Mouse (Mus musculus) left cerebral cortex, postnatal 25 days (tissue): Measurements from ENCODE around the gene Carm1. TPM values are rescaled to one million over a fixed set of nuclear protein-coding genes. Genes with fewer than 3 reads are reported as not detected.

Experiments used
- DNase-seq, 2 experiments: peaks; one replicate each; pipeline ENCODE4 v3.0.0; 2022; ENCODE audit warnings: low spot score in 2 of 2, mixed read lengths in 1 of 2
- intact Hi-C: fragments of 180-260 bp; cut with DNase I; formaldehyde crosslinking; loops from one replicate; pipeline ENCODE4 v1.15.1; 2025
- total RNA-seq, 2 experiments: library from RNA; stranded (reverse); gene quantifications; 2 replicates each; pipeline ENCODE4 v1.2.3; 2021

The Carm1 gene
- total RNA-seq, 2 experiments from 2014 or later: 70.8 to 74.0 TPM

DNA sequence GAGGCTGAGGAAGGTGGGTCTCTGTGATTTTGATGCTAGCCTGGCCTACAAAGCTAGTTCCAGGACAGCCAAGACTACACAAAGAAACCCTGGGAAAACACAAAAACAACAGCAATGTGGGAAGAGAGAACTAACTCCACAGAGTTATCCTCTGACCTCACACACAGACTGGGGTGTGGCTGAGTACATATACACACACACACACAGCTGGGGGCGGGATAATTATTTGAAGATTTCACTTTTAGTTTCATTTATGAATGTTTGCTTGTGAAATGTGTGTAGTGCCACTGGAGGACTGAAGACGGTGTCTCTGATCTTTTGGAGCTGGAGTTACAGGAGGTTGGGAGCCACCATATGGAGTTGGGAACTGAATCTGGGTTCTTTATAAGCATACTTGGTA is 54.4 kb downstream of the Carm1 start:
- intact Hi-C loops: no loop called here
- DNase-seq: no peak

- intact Hi-C loops: loop anchor here (2.0 kb wide), 2 partner anchors 203 to 269 kb away; no protein-coding TSS in a partner anchor
- DNase-seq: peak; percentile 77 to 79
Measured at GRCm38 (mm10) chr9:21601722-21602399, 55.2 kb downstream of the Carm1 start.

- intact Hi-C loops: no loop called here
- DNase-seq: no peak
Measured at GRCm38 (mm10) chr9:21604119-21604518, 57.4 kb downstream of the Carm1 start.

GRCm38 (mm10) chr9:21605865-21606264 is 59.2 kb downstream of the Carm1 start:
- intact Hi-C loops: no loop called here

DNA sequence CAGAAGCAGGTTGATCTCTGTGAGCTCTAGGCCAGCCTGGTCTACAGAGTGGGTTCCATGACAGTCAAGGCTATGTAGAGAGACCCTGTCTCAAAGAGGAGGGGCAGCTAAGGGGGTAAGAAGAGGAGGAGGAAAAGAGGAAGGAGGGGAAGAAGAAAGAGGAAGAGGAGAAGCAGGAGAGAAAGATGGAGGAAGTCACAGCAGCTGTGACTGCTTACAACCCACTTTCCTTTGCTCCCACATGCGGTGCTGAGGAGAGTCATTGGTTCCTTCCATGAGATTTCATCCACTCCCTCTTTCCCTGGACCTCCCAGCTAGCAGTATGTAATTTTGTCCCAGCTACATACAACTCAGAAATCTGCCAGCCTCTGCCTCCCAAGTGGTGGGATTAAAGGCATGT is 60.0 kb downstream of the Carm1 start:
- intact Hi-C loops: no loop called here

More at GRCm38 (mm10) chr9:21605865-21606264, 59.2 kb downstream of the Carm1 start:
- no peak for DNase-seq

DNA sequence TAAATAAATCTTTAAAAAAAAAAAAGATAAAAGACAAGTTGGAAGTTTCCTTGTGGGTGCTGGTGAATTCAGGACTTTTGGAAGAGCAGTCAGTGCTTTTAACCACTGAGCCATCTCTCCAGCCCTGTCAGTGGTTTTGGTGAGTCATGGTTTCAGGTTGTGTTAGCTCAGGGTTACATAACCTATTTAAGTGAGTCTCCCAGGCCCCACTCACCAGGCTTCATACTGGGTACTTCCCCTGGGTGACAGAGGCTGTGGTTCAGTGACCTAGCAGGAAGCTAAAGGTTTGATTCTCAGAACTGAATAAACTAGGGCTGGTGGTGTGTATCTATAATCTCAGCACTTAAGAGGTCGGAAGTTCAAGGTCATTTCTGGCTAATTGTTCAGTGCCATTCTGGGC is 63.2 kb downstream of the Carm1 start:
- DNase-seq: no peak
- intact Hi-C loops: no loop called here

More for the DNA sequence above, 60.0 kb downstream of the Carm1 start:
- DNase-seq: no peak

GRCm38 (mm10) chr9:21614864-21615616 is 68.3 kb downstream of the Carm1 start:
- intact Hi-C loops: loop anchor here (5.0 kb wide), 1 partner anchor 302 kb away; the partner anchor contains the start of gene Rab3d
- no peak for DNase-seq

DNA sequence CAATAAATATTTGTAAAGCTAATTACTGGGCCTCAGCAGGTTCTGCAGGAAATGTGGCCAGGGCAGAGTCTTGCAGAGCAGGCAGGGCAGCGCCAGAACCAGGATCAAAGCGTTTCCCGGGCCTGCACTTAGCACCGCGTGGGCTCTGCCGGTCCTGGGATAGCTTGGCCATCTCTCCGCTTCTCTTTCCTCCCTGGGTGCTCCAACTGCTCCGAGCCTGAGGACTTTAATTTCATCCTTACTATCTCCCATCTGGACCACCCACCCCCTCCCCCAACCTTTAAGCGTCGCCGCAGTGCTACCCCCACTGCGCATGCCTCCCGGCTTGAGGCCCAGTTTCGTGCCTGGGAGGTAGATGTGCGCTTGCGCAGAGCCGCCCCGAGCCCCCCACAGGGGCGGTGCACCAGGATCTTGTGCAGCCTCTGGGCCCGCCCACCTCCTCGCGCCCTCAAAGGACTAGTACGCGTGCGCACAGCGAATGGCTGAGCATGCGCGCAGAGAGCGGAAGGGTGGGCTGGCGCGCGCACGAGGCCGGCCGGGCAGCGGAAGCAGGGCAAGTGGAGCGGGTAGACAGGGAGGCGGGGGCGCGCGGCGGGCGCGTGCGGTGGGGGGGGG is 69.0 kb downstream of the Carm1 start, which contains the start of gene Smarca4:
Gene Smarca4 (plus strand): TSS at position 553 of the 615 bp plus-strand sequence.
- peak; percentile 100 for DNase-seq
- intact Hi-C loops: loop anchor here (5.0 kb wide), 1 partner anchor 302 kb away; the partner anchor contains the start of gene Rab3d

DNA sequence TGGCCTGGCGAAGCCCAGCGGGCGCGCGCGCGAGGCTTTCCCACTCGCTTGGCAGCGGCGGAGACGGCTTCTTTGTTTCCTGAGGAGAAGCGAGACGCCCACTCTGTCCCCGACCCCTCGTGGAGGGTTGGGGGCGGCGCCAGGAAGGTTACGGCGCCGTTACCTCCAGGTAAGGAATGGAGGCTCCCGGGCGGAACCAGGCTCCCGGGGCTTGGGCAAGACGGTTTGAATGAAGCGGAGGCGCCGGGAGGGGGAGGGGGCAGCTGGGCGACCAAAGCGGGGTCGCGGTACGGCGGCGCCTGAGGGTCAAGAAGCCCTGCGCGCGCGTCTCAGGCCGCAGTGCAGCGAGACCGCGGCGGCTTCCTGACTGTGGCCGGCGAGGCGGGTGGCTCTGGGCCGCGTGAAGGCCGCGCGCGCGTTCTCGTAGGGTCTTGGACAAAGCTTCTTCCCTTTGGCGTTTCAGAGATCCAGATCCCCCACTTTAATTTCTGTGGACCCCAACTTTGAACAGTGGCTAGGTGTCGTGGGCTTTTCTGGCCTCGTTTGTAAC is 69.6 kb downstream of the Carm1 start:
- peak; percentile 81 to 87 for DNase-seq
- intact Hi-C loops: loop anchor here (5.0 kb wide), 1 partner anchor 301 kb away; the partner anchor contains the start of gene Rab3d

- DNase-seq: no peak
- intact Hi-C loops: loop anchor here (5.0 kb wide), 1 partner anchor 300 kb away; the partner anchor contains the start of gene Rab3d
Measured at GRCm38 (mm10) chr9:21617066-21617465, 70.4 kb downstream of the Carm1 start.

DNA sequence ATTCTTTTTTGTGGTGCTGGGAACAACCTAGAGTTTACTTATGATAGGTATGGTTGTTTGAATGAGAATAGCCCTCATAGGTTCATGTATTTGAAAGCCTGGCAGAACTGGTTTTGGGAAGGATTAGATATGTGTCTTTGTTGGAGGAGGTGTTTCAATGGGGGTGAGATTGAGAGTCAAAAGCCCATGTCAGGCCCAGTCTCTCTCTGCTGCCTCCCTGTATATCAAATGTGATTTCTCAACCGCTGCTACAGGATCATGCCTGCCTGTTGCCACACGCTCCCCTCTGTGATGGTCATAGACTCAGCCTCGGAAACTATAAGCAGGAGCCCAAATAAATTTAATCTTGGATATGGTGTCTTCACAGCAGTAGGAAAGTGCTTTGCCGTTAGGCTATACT is 73.5 kb downstream of the Carm1 start:
- intact Hi-C loops: no loop called here
- DNase-seq: no peak

DNA sequence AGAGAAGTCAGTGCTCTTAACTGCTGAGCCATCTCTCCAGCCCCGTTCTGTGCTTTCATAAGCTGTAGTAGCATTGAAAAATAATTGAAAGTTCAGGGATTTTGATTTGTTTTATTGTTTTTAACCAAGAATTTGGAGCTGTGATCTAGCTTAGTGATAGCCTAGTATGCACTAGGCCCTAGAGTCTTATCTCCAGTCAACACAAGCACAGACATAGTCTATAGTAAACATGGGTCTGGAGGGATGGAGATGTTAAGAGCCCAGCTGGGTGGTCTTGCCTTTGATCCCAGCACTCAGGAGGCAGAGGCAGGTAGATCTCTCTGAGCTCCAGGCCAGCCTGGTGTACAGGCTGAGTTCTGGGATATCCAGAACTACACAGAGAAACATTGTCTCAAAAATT is 76.0 kb downstream of the Carm1 start:
- intact Hi-C loops: no loop called here
- DNase-seq: no peak

- DNase-seq: no peak
- intact Hi-C loops: no loop called here
Measured at GRCm38 (mm10) chr9:21625342-21626339, 78.9 kb downstream of the Carm1 start.

DNA sequence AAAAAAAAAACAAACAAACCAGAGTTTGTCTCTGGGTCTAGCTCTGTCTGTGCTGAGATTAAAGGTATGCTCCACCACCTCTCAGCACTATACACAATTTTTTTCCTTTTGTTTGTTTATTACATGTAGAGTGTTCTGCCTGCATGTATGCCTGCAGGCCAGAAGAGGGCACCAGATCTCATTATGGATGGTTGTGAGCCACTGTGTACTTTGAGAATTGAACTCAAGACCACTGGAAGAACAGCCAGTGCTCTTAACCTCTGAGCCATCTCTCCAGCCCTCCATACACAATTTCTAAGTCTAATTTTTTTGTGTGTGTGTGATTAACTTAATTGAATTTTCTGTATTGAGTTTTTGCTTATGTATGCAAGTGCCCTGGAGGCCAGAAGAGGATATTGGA is 79.9 kb downstream of the Carm1 start:
- intact Hi-C loops: no loop called here
- DNase-seq: no peak

- no peak for DNase-seq
- intact Hi-C loops: no loop called here
Measured at GRCm38 (mm10) chr9:21627145-21627795, 80.6 kb downstream of the Carm1 start.

DNA sequence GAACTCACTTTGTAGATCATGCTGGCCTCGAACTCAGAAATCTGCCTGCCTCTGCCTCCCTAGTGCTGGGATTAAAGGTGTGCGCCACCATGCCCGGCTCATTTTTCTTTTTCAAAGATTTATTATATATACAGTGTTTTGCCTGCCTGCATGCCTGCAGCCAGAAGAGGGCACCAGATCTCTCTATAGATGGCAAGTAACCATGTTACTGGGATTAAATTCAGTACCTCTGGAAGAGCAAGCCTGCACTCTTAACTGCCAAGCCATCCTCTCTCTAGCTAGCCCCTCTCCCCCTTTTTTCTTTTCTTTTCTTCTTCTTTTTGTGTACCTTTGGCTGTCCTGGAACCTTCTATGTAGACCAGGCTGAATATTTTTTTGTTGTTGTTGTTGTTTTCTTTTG is 84.0 kb downstream of the Carm1 start:
- intact Hi-C loops: no loop called here
- peak; percentile 42 to 74 for DNase-seq

GRCm38 (mm10) chr9:21633106-21633505 is 86.4 kb downstream of the Carm1 start:
- no peak for DNase-seq
- intact Hi-C loops: no loop called here

DNA sequence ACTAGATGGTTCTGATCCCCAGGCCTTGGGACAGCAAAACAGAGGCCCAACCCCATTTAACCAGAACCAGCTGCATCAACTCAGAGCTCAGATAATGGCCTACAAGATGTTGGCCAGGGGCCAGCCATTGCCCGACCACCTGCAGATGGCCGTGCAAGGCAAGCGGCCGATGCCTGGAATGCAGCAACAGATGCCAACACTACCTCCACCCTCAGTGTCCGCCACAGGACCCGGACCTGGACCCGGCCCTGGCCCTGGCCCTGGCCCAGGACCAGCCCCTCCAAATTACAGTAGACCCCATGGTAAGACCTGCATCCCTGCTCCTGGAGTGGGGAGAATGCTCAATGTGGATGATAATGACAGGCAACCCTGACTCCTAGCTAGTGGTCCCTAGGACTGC is 88.9 kb downstream of the Carm1 start:
- no peak for DNase-seq
- intact Hi-C loops: no loop called here
